Mouse (Mus musculus): ENCODE results near the gene Slc35f2. TPM values are rescaled to one million over a fixed set of nuclear protein-coding genes. Genes with fewer than 3 reads are reported as not detected.

The Slc35f2 gene
- 2.8 and 3.0 TPM in 2 replicates for polyA plus RNA-seq (2016; fragmentation: Nextera tagmentation; extraction: Ambion mirVana)

- ATAC-seq (ENCODE audit: low FRiP score, low read depth) = peak; percentile 66
- Histone ChIP-seq H3K36me3 (no peaks in the 10 kb centered on the region), H3K9me3 (peaks cover 4% of the 10 kb centered on the region), H3K27me3 (peaks cover 35% of the 10 kb centered on the region), H3K4me1 (peaks cover 7% of the 10 kb centered on the region), H3K4me3 (peak within 1 kb of the TSS; percentile 52), H3K27ac (replicated peaks) (no peak within 1 kb of the TSS), H3K4me2 (replicated peaks) (peak within 1 kb of the TSS; percentile 98), H3K9ac (replicated peaks) (peak within 1 kb of the TSS; percentile 54)
- WGBS = under 1% methylated on average over 50 of the region's 50 CpGs
These were observed at the start of gene Slc35f2 for GRCm38 (mm10) chr9:53771344-53772021. Slc35f2 (plus strand) TSS chr9:53771538.

GRCm38 (mm10) chr9:53740829-53741404 lies 30.4 kb upstream of the Slc35f2 start:
- no peak for ATAC-seq (ENCODE audit: low FRiP score, low read depth)
- H3K9ac ChIP-seq (replicated peaks) = no peak overlapping the region
- H3K4me1 ChIP-seq = no peaks in the 10 kb centered on the region
- H3K36me3 ChIP-seq = no peaks in the 10 kb centered on the region
- H3K4me2 ChIP-seq (replicated peaks) = no peak overlapping the region
- no peak overlapping the region for H3K4me3 ChIP-seq
- H3K9me3 ChIP-seq = no peaks in the 10 kb centered on the region
- WGBS = 60% methylated on average over 3 of the region's 3 CpGs
- no peak overlapping the region for H3K27ac ChIP-seq (replicated peaks)
- H3K27me3 ChIP-seq = no peaks in the 10 kb centered on the region

DNA sequence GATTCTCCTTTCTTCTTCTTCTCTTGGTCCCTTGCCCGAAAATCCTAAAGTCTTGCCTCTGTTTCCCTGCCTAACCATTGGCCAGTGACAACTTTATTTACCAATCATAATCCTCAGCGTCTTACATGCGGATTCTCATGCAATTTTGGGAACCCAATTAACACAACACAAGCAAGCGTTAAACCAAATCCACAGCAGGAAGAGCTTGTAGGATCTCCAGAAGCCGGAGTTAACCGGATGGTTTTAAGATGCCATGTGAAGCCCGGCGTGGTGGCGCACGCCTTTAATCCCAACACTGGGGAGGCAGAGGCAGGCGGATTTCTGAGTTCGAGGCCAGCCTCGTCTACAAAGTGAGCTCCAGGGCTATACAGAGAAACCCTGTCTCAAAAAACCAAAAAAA lies 20.9 kb upstream of the Slc35f2 start:
- Histone ChIP-seq H3K9ac (replicated peaks) (no peak overlapping the region), H3K36me3 (no peaks in the 10 kb centered on the region), H3K27ac (replicated peaks) (no peak overlapping the region), H3K27me3 (no peaks in the 10 kb centered on the region), H3K4me3 (no peak overlapping the region), H3K4me1 (no peaks in the 10 kb centered on the region), H3K9me3 (no peaks in the 10 kb centered on the region), H3K4me2 (replicated peaks) (no peak overlapping the region)
- WGBS = 91% methylated on average over 13 of the region's 13 CpGs
- no peak for ATAC-seq (ENCODE audit: low FRiP score, low read depth)

GRCm38 (mm10) chr9:53750899-53751298 lies 20.4 kb upstream of the Slc35f2 start:
- Histone ChIP-seq H3K9me3 (no peaks in the 10 kb centered on the region), H3K36me3 (no peaks in the 10 kb centered on the region), H3K4me3 (no peak overlapping the region), H3K27me3 (no peaks in the 10 kb centered on the region), H3K4me1 (no peaks in the 10 kb centered on the region), H3K27ac (replicated peaks) (no peak overlapping the region), H3K4me2 (replicated peaks) (no peak overlapping the region), H3K9ac (replicated peaks) (no peak overlapping the region)
- ATAC-seq (ENCODE audit: low FRiP score, low read depth) = no peak
- WGBS = 49% methylated on average over 5 of the region's 5 CpGs

GRCm38 (mm10) chr9:53754801-53755200 lies 16.5 kb upstream of the Slc35f2 start:
- Histone ChIP-seq H3K9me3 (no peaks in the 10 kb centered on the region), H3K36me3 (no peaks in the 10 kb centered on the region), H3K27me3 (no peaks in the 10 kb centered on the region), H3K4me1 (no peaks in the 10 kb centered on the region), H3K27ac (replicated peaks) (no peak overlapping the region), H3K4me3 (no peak overlapping the region), H3K9ac (replicated peaks) (no peak overlapping the region), H3K4me2 (replicated peaks) (no peak overlapping the region)
- ATAC-seq (ENCODE audit: low FRiP score, low read depth) = no peak

- Histone ChIP-seq H3K36me3 (no peaks in the 10 kb centered on the region), H3K27me3 (no peaks in the 10 kb centered on the region), H3K4me3 (no peak overlapping the region), H3K4me1 (no peaks in the 10 kb centered on the region), H3K9ac (replicated peaks) (no peak overlapping the region), H3K4me2 (replicated peaks) (no peak overlapping the region), H3K27ac (replicated peaks) (no peak overlapping the region), H3K9me3 (no peaks in the 10 kb centered on the region)
- 97% methylated on average over 2 of the region's 2 CpGs for WGBS
- no peak for ATAC-seq (ENCODE audit: low FRiP score, low read depth)
These were observed 13.2 kb upstream of the Slc35f2 start for GRCm38 (mm10) chr9:53758142-53758541.

DNA sequence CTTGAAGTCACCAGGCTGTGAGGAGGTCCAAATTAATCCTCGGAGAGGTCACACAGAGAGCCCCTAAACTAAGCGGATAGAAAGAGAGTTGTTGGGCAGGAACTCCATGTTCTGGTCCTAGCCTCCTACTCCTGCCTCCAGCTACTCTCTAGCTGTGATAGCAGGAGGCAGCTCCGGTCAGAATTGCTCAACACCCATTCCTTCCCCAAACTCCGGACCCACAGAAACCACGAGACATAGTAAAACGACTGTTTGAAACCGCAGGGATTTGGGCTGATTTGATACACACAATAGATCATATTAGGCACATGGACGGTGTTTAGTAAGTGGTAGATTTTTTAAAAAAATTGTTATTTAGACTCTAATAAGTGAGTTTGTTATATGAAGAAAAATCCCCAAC lies 6.6 kb upstream of the Slc35f2 start:
- H3K4me1 ChIP-seq = no peaks in the 10 kb centered on the region
- H3K27me3 ChIP-seq = no peaks in the 10 kb centered on the region; the same call in 1 of the 2 replicates
- WGBS = 82% methylated on average over 8 of the region's 8 CpGs
- no peak overlapping the region for H3K9ac ChIP-seq (replicated peaks)
- no peak for ATAC-seq (ENCODE audit: low FRiP score, low read depth)
- H3K4me3 ChIP-seq = no peak overlapping the region
- H3K9me3 ChIP-seq = peaks cover 4% of the 10 kb centered on the region
- H3K4me2 ChIP-seq (replicated peaks) = no peak overlapping the region
- H3K27ac ChIP-seq (replicated peaks) = no peak overlapping the region
- no peaks in the 10 kb centered on the region for H3K36me3 ChIP-seq

DNA sequence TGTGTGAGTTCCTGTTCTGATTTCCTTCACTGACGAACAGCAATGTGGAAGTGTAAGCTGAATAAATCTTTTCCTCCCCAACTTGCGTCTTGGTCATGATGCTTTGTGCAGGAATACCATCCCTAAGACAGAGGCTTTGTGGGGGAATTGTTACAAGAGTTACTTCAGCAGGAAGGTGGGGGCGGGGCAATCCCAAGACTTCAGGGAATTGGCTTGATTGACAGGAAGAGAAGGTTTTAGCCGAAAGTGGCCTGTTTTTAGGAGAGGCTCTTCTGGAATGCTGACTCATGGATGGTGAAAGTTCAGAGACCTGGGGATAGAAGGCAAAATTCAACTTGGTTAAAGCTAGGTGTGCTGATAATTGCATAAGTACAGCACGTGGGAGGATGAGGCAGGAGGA lies 2.9 kb upstream of the Slc35f2 start:
- H3K4me3 ChIP-seq = no peak overlapping the region
- ATAC-seq (ENCODE audit: low FRiP score, low read depth) = no peak
- H3K4me1 ChIP-seq = peaks cover 7% of the 10 kb centered on the region
- H3K27ac ChIP-seq (replicated peaks) = no peak overlapping the region
- H3K9me3 ChIP-seq = peaks cover 4% of the 10 kb centered on the region
- H3K4me2 ChIP-seq (replicated peaks) = no peak overlapping the region
- peaks cover 33% of the 10 kb centered on the region for H3K27me3 ChIP-seq
- no peaks in the 10 kb centered on the region for H3K36me3 ChIP-seq
- WGBS = 87% methylated on average over 5 of the region's 5 CpGs
- H3K9ac ChIP-seq (replicated peaks) = no peak overlapping the region

DNA sequence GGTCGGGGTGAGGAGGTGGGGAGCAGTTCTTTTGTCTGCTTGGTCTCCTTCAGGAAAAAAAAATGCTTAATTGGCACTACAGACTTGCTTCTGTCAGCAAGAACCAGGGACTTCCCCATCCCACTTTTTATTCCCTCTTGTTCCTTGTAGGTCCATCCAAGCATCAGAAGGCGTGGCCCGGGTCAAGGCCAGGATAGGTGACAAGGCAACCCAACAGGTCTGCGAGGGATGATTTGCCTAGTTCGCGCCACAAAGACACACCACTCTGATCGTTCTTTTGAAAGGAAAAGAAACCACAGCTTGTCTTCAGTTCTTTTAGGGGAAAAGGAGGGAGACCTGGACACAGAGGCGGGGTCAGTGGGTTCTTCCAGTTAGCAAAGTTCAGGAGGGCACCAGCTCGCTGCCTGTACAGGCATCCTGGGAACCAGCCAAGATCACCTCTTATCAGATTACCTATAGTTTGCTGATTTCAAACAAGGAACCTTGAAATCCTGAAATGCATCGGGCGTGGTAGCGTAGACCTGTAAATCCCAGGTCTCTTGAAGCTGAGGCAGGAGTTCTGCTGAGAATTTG lies 481 bp upstream of the Slc35f2 start:
- no peak overlapping the region for H3K9ac ChIP-seq (replicated peaks)
- ATAC-seq (ENCODE audit: low FRiP score, low read depth) = no peak

GRCm38 (mm10) chr9:53772121-53772561 lies 803 bp downstream of the Slc35f2 start:
- peaks cover 3% of the 10 kb centered on the region for H3K9me3 ChIP-seq
- WGBS = 3% methylated on average over 17 of the region's 17 CpGs
- H3K4me1 ChIP-seq = peaks cover 7% of the 10 kb centered on the region
- H3K27me3 ChIP-seq = peaks cover 35% of the 10 kb centered on the region
- H3K4me2 ChIP-seq (replicated peaks) = peak overlapping the region; percentile 98
- peak overlapping the region; percentile 52 for H3K4me3 ChIP-seq
- H3K27ac ChIP-seq (replicated peaks) = no peak overlapping the region
- ATAC-seq (ENCODE audit: low FRiP score, low read depth) = no peak; the same call in 1 of the 2 replicates
- H3K9ac ChIP-seq (replicated peaks) = peak overlapping the region; percentile 54
- H3K36me3 ChIP-seq = no peaks in the 10 kb centered on the region

More for the DNA sequence above, 481 bp upstream of the Slc35f2 start:
- H3K4me3 ChIP-seq = peak overlapping the region; percentile 52
- peaks cover 35% of the 10 kb centered on the region for H3K27me3 ChIP-seq
- WGBS = 50% methylated on average over 12 of the region's 12 CpGs
- H3K27ac ChIP-seq (replicated peaks) = no peak overlapping the region
- no peaks in the 10 kb centered on the region for H3K36me3 ChIP-seq
- peaks cover 7% of the 10 kb centered on the region for H3K4me1 ChIP-seq
- peaks cover 4% of the 10 kb centered on the region for H3K9me3 ChIP-seq
- peak overlapping the region; percentile 98 for H3K4me2 ChIP-seq (replicated peaks)

GRCm38 (mm10) chr9:53775511-53775910 lies 4.2 kb downstream of the Slc35f2 start:
- ATAC-seq (ENCODE audit: low FRiP score, low read depth) = no peak

More at GRCm38 (mm10) chr9:53775511-53775910, 4.2 kb downstream of the Slc35f2 start:
- Histone ChIP-seq H3K36me3 (no peaks in the 10 kb centered on the region), H3K27ac (replicated peaks) (no peak overlapping the region), H3K4me1 (peaks cover 7% of the 10 kb centered on the region), H3K9me3 (no peaks in the 10 kb centered on the region), H3K4me3 (no peak overlapping the region), H3K27me3 (peaks cover 32% of the 10 kb centered on the region), H3K9ac (replicated peaks) (no peak overlapping the region), H3K4me2 (replicated peaks) (no peak overlapping the region)
- WGBS = 84% methylated on average over 2 of the region's 2 CpGs
